Mouse (Mus musculus) right cerebral cortex, postnatal 14 days (tissue): Measurements from ENCODE around the gene Fmnl2.

Source experiments
- DNase-seq: peaks from one replicate; pipeline ENCODE4 v3.0.0; 2022

Gene Fmnl2

GRCm38 (mm10) chr2:53131567-53131966 is 273.9 kb downstream of the Fmnl2 start:
- DNase-seq, result no peak

DNA sequence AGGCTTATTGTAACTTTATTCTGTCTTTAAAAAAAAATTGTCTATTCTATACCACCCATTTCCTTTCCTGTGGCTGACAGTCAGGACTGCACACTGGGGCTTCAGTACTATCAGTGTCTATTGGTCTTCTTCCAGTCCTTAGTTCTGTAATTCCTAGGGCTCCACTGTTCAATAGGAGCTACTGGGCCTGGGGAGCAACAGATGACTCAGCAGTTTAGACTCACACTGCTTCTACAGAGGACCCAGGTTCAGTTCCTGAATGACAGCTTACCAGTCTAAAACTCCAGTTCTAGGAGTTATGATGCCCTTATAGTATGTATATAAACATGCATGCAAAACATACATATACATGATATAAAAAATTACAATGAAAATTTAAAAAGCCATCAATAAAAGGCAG is 289.2 kb downstream of the Fmnl2 start:
- DNase-seq, result no peak

- no peak for DNase-seq
Measured at GRCm38 (mm10) chr2:53173966-53174365, 316.3 kb downstream of the Fmnl2 start.

- no peak for DNase-seq
Measured at GRCm38 (mm10) chr2:53178966-53179365, 321.3 kb downstream of the Fmnl2 start.

GRCm38 (mm10) chr2:53179876-53180275 is 322.2 kb downstream of the Fmnl2 start:
- no peak for DNase-seq
